Mouse (Mus musculus) forelimb bud, embryonic 11.5 days (tissue): Measurements from ENCODE around the gene Chrne.

ENCODE experiments used
- DNase-seq: peaks from one replicate; pipeline ENCODE4 v3.0.0-alpha.2; 2012; ENCODE audit warnings: low read depth, low spot score

Chrne gene

GRCm38 (mm10) chr11:70628431-70628830 is 9.4 kb upstream of the Chrne start:
- DNase-seq = no peak

- no peak for DNase-seq
Observed at GRCm38 (mm10) chr11:70626877-70627276, 7.9 kb upstream of the Chrne start.

- peak; percentile 46 for DNase-seq
Observed at GRCm38 (mm10) chr11:70625473-70625872, 6.5 kb upstream of the Chrne start.

GRCm38 (mm10) chr11:70623053-70623742 is 4.2 kb upstream of the Chrne start:
- no peak for DNase-seq

- DNase-seq = no peak
Observed at GRCm38 (mm10) chr11:70621972-70622814, 3.2 kb upstream of the Chrne start.

- no peak for DNase-seq
Observed at GRCm38 (mm10) chr11:70615516-70616093, 3.4 kb downstream of the Chrne start, which contains the start of gene 4930544D05Rik. Gene 4930544D05Rik (plus strand): TSS chr11:70615848.

GRCm38 (mm10) chr11:70615074-70615473 is 3.9 kb downstream of the Chrne start:
- DNase-seq = peak; percentile 27

GRCm38 (mm10) chr11:70612505-70612904 is 6.5 kb downstream of the Chrne start:
- no peak for DNase-seq

- DNase-seq = no peak
Observed at GRCm38 (mm10) chr11:70610752-70611151, 8.3 kb downstream of the Chrne start.

GRCm38 (mm10) chr11:70608381-70609066 is 10.5 kb downstream of the Chrne start:
- no peak for DNase-seq

GRCm38 (mm10) chr11:70607611-70608010 is 11.4 kb downstream of the Chrne start:
- DNase-seq = no peak

GRCm38 (mm10) chr11:70606717-70607116 is 12.3 kb downstream of the Chrne start:
- no peak for DNase-seq

- peak; percentile 72 for DNase-seq
Observed at GRCm38 (mm10) chr11:70605024-70605566, 13.9 kb downstream of the Chrne start.

- no peak for DNase-seq
Observed at GRCm38 (mm10) chr11:70598451-70598953, 20.5 kb downstream of the Chrne start.

GRCm38 (mm10) chr11:70597301-70597700 is 21.7 kb downstream of the Chrne start:
- no peak for DNase-seq

GRCm38 (mm10) chr11:70596094-70596493 is 22.9 kb downstream of the Chrne start:
- DNase-seq = no peak

- DNase-seq = no peak
Observed at GRCm38 (mm10) chr11:70595638-70596037, 23.4 kb downstream of the Chrne start.

- DNase-seq = no peak
Observed at GRCm38 (mm10) chr11:70594253-70594989, 24.6 kb downstream of the Chrne start.

- no peak for DNase-seq
Observed at GRCm38 (mm10) chr11:70591733-70592132, 27.3 kb downstream of the Chrne start.

GRCm38 (mm10) chr11:70586954-70587353 is 32.1 kb downstream of the Chrne start:
- no peak for DNase-seq

- DNase-seq = no peak
Observed at GRCm38 (mm10) chr11:70586261-70586660, 32.8 kb downstream of the Chrne start.
